Mouse (Mus musculus): ENCODE data around the gene Rassf9.
A peak's percentile ranks its signal among the peaks of the same experiment; 100 is the strongest.

Gene Rassf9

DNA sequence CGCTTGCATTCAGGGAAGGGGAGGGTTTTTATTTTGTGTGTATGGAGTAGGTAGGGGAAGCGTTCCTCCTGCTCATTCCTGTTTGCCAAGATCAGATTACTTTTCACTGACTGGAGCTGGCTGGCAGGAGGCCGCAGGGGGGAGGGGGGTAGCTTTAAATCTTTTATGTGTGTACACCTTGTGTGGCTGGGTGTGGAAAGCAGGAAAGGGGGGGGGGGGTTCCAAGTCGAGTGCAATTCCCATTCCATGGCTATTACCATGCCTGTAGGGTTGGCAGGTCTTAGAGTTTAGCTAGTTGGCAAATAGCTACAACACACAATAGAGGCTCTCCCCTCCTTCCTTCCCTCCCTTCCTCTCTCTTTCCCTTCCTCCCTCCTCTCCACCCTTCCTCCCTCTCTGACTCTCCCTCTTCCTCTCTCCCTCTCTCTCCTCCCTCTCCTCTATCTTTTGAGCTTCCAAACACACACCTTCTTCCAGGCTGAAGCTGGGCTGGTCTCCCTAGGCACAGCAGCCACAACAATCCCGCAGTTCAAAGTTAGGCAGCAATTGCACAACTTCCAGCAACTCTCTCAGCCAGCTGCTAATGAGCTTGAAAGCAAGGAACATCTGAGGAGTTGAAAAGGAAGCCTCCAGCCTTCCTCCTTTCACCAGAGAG lies at the start of gene Rassf9:
Gene Rassf9, plus strand, starts transcription at position 416 of the 655 bp plus-strand sequence.
- DNase-seq = peak; percentile 33 to 60

DNA sequence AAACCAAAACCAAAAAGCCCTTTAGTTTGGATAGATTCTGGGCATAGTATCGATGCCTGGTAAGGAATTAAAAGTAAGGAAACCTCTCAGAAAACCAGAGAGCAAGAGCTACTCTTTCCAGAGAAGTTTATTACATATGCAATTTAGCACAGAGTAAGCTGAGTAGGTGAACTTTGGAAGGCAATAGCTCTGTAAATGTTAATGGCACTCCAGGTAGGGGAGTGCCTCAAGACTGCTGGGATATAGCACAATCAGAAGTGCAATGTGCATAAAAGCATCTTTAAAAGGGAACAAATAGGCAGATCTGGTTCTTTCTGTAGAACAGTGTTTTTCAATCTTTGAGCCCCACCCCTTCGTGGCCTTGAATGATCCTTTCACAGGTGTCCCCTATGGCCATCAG lies 42.6 kb upstream of the Rassf9 start:
- no peak for DNase-seq

DNA sequence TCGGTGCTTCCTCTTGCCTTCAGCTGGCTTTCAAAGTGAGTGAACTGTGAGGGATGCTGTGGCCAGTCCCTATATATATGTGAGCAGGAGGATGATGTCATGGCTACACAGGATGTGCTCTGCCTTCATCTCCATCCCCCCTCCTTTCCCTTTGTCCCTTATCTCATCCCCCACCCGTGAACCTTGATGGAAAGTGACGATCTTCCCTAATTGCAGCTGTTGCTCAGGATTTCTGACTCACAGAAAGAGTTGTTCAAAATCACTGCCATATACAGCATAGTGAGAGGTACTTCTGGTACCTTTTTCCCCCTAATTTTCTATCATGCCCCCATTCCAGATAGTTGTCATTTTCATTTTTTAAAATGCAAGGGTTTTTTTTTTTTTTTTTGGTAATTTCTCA lies 21.6 kb upstream of the Rassf9 start, which contains the start of gene Nts:
Gene Nts, minus strand, starts transcription at position 101 of the 400 bp plus-strand sequence.
- no peak for DNase-seq

DNA sequence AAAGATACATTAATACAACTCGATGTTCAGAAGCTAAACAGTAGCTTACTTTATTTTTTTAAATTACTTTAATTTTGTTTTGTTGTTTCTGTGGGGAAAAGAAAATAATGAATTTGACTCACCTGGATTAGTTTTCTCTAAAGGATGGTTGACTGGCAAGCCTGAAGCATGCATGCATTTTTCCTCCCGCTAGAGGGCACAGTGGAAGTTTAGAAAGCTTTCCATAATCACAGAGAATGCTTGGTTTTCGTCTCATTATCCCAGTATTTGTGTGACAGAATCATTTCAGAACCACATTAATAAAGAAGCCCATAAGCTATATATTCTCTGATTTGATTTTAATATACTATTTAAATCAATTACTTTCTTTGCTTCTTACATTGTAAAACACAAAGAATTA lies 20.2 kb upstream of the Rassf9 start:
- peak; percentile 76 to 84 for DNase-seq

DNA sequence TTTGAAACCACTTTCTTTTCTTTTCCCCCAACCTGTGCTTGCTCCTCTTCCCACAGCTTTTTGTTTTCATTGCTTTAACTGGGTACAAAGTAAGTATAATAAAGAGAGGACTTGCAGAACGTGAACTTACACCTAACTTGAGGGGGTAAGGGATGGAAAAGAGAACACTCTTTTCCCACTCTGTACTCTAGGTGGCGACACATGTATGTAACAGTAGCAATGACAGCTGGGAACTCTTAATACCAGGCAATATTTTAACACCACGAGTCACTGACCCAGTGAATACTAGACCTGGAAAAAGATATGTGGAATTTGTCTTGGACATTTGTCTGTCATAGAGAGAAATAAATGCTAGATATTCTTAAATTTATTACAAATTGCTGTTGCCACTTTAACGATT lies 13.3 kb upstream of the Rassf9 start:
- DNase-seq = peak; percentile 39 to 52

DNA sequence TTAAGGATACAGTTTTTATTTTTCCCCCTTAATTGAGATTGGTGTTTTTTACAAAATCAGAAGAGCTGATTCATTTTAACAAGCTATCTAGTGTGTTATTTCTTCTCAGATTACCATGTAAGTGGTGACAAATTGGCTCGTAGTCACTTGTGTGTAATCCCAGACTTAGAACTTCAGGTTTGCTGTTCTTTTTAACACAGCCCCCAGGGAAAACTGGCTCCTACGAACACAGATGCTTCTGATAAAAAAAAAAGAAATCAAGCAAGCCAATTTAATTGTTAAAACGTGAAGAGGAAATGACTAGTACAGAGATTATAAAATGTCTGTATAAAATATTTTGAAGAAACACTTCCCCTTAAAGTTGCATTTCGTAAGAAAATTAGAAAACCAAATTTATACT lies 4.6 kb upstream of the Rassf9 start:
- no peak for DNase-seq

DNA sequence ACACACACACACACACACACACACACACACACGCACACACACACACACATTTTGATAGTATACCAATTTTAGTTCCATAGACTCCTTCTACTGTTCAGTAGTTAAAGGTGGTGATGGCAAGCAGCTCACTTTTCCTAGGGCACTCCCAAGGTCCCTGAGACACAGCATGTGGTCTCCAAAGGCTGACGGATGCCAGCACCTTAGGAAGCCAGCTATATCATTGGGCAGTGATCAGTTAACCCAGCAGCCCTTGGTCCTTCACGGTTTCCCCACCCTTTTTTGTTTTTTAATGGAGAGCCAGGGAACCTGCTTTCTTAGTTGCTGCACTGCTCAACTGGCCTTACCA lies 588 bp upstream of the Rassf9 start:
- DNase-seq = peak in 1 of 2 experiments; percentile 12

DNA sequence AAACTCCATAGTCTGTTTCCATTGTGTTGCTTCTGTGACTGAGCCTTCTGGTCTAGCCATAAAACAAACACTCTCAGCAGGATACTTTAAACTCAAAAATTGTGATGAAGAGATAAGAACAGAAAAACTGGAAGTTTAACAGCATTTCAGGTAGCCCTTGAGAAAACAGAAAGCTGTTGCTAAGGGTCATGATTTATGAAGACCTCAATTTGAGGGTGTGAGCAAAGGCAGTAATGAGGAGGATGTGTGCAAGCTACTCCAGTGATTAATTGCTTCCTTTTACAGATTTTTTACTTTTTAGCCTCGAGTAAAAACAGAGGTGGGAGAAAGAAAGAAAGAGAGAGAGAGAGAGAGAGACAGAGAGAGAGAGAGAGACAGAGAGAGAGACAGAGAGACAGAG lies 2.1 kb downstream of the Rassf9 start:
- DNase-seq = no peak

DNA sequence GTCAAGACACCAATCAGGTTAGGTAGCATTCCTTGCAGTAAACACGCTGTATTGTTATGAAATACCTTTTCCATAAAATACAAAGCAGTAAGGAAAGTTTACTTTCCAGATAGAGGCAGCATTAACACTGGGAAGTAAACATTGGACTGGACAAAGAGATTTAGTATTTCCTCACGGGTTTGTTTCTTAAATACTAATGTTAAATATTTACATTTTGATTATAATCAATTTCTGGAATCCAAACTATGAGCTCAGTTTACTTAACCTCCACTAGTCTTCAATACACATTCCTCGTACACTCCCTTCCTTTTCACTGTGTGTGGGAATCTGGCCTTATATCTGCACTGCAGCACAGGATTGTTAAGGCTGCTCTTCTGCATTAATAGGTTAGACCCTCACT lies 15.9 kb downstream of the Rassf9 start:
- no peak for DNase-seq

DNA sequence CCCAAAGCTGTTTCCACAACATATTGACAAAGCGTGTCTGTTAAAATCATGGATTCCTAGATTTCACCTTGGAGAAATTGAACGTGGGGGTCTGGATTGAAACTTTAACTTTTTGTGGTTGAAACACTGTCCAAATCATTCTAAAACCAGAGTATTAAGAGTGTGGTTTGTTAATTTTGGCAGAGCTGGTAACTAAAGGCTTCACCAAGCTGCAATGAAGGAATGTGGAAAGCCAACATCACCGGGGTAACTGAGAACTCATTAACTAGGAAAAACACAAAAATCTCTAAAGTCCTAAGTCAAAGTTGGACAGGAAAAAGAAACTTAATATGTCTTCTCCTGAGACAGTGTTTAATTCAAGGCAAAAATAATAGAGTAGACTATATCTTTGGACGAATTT lies 41.9 kb downstream of the Rassf9 start:
- no peak for DNase-seq

DNA sequence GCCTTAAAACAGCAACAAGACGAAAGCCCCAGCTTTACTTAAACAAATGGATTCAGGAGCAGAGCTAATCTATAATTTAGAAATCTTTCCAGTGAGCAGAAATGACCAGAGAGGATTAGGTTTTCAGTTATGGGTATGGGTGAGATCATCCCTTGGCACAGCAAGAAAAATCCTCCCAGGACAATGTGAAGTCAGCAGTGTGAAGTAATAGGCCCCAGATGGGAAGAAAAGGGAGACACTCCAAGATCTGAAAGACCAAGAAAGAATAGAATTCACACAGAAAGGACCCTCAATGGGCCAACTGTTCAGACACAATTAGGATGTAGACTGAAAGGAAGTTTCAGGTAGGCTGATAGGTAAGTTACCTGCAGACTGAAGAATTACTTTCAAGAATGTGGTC lies 50.5 kb downstream of the Rassf9 start:
- no peak for DNase-seq

DNA sequence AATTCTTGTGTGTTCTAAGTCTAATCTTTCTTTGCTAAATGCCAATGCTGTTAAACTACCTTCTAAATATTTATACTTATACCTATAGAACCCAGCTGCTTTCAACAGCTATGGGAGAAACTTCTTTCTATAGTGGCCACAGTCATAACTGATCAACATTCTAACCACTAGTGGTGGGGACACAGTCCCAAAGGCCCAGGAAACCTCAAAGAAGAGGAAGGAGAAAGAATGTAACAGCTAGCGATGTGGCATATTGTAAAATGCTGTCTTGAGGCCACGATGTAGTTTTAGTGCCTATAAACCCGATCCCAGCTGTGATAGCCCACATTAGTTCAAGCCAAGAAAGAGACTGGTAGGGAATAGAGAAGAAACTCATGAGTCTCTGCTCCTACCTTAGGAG lies 65.9 kb downstream of the Rassf9 start:
- DNase-seq = no peak

DNA sequence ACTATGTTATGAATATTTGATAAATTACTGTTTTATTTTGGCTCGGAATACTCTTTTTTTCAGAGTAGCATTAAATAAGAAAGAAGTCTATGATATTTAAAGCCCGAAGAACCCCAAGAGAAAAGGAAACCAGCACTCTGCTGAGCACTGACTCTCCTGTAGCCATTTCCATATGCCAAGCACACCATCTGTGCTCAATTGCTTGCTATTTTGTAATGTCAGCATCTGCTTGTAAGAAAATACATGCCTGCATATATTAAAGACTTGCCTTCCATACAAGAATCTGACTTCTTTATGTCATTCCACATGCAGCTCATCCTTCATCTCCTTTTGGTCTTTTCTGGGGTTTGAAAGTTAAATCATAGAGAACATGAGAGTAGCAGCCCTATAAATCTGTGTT lies 82.3 kb downstream of the Rassf9 start:
- no peak for DNase-seq

All from cerebellum, postnatal 14 days (tissue).